Mouse (Mus musculus): ENCODE measurements around the gene Spns3. TPM values are rescaled to one million over a fixed set of nuclear protein-coding genes. Genes with fewer than 3 reads are reported as not detected.

Gene Spns3
- polyA plus RNA-seq, 1 experiment from 2014 or later = not detected

GRCm38 (mm10) chr11:72469217-72469616, 81.1 kb downstream of the Spns3 start:
- Histone ChIP-seq H3K9me3 (ENCODE audit: low read depth, low read length) (no peaks in the 10 kb centered on the region), H3K9ac (no peak overlapping the region), H3K4me1 (ENCODE audit: insufficient read depth) (peaks cover 55% of the 10 kb centered on the region), H3K4me3 (ENCODE audit: low read depth, low read length) (no peak overlapping the region), H3K4me2 (no peak overlapping the region), H3K27me3 (ENCODE audit: insufficient read depth, low read length) (no peaks in the 10 kb centered on the region), H3K27ac (ENCODE audit: low read depth) (peak overlapping the region; percentile 88), H3K36me3 (ENCODE audit: insufficient read depth) (no peaks in the 10 kb centered on the region)
- peak; percentile 73; the same call in 1 of the 2 replicates for ATAC-seq (ENCODE audit: insufficient read depth)
- 11% methylated on average over 5 of the region's 5 CpGs for WGBS
- TF ChIP-seq CTCF (IDR thresholded peaks at IDR 0.05; ENCODE audit: low read depth) = no peak
- peak; percentile 88 for DNase-seq

- Histone ChIP-seq H3K4me3 (ENCODE audit: low read depth, low read length) (no peak overlapping the region), H3K36me3 (ENCODE audit: insufficient read depth) (no peaks in the 10 kb centered on the region), H3K27me3 (ENCODE audit: insufficient read depth, low read length) (no peaks in the 10 kb centered on the region), H3K9ac (no peak overlapping the region), H3K9me3 (ENCODE audit: low read depth, low read length) (no peaks in the 10 kb centered on the region), H3K4me1 (ENCODE audit: insufficient read depth) (peaks cover 55% of the 10 kb centered on the region), H3K4me2 (no peak overlapping the region), H3K27ac (ENCODE audit: low read depth) (peak overlapping the region; percentile 88)
- ATAC-seq (ENCODE audit: insufficient read depth) (no peak), DNase-seq (no peak)
- TF ChIP-seq CTCF (IDR thresholded peaks at IDR 0.05; ENCODE audit: low read depth) = no peak
- 65% methylated on average over 5 of the region's 5 CpGs for WGBS
Measured at GRCm38 (mm10) chr11:72468525-72468924, 81.8 kb downstream of the Spns3 start.

GRCm38 (mm10) chr11:72466694-72467507, 83.4 kb downstream of the Spns3 start:
- WGBS = 6% methylated on average over 11 of the region's 11 CpGs
- no peak overlapping the region for H3K4me3 ChIP-seq (ENCODE audit: low read depth, low read length)
- DNase-seq (peak; percentile 71), ATAC-seq (ENCODE audit: insufficient read depth) (peak; percentile 54)
- H3K4me1 ChIP-seq (ENCODE audit: insufficient read depth) = peaks cover 43% of the 10 kb centered on the region
- H3K27me3 ChIP-seq (ENCODE audit: insufficient read depth, low read length) = no peaks in the 10 kb centered on the region
- H3K36me3 ChIP-seq (ENCODE audit: insufficient read depth) = no peaks in the 10 kb centered on the region
- peak overlapping the region; percentile 23; the same call in 1 of the 2 replicates for H3K4me2 ChIP-seq
- no peak overlapping the region for H3K9ac ChIP-seq
- H3K9me3 ChIP-seq (ENCODE audit: low read depth, low read length) = no peaks in the 10 kb centered on the region
- TF ChIP-seq CTCF (IDR thresholded peaks at IDR 0.05; ENCODE audit: low read depth) = no peak
- peak overlapping the region; percentile 88 for H3K27ac ChIP-seq (ENCODE audit: low read depth)

GRCm38 (mm10) chr11:72465978-72466693, 84.2 kb downstream of the Spns3 start:
- peaks cover 39% of the 10 kb centered on the region for H3K4me1 ChIP-seq (ENCODE audit: insufficient read depth)
- H3K36me3 ChIP-seq (ENCODE audit: insufficient read depth) = no peaks in the 10 kb centered on the region
- no peak for TF ChIP-seq CTCF (IDR thresholded peaks at IDR 0.05; ENCODE audit: low read depth)
- no peaks in the 10 kb centered on the region for H3K9me3 ChIP-seq (ENCODE audit: low read depth, low read length)
- H3K27ac ChIP-seq (ENCODE audit: low read depth) = peak overlapping the region; percentile 88
- H3K9ac ChIP-seq = no peak overlapping the region
- H3K4me2 ChIP-seq = peak overlapping the region; percentile 23; the same call in 1 of the 2 replicates
- WGBS = 37% methylated on average over 11 of the region's 11 CpGs
- peak; percentile 30 for DNase-seq
- no peak overlapping the region for H3K4me3 ChIP-seq (ENCODE audit: low read depth, low read length)
- H3K27me3 ChIP-seq (ENCODE audit: insufficient read depth, low read length) = no peaks in the 10 kb centered on the region
- no peak for ATAC-seq (ENCODE audit: insufficient read depth)

GRCm38 (mm10) chr11:72464821-72465220, 85.5 kb downstream of the Spns3 start:
- Histone ChIP-seq H3K4me1 (ENCODE audit: insufficient read depth) (peaks cover 36% of the 10 kb centered on the region), H3K9me3 (ENCODE audit: low read depth, low read length) (no peaks in the 10 kb centered on the region), H3K9ac (no peak overlapping the region), H3K27ac (ENCODE audit: low read depth) (no peak overlapping the region), H3K4me2 (no peak overlapping the region), H3K36me3 (ENCODE audit: insufficient read depth) (no peaks in the 10 kb centered on the region), H3K4me3 (ENCODE audit: low read depth, low read length) (no peak overlapping the region), H3K27me3 (ENCODE audit: insufficient read depth, low read length) (no peaks in the 10 kb centered on the region)
- WGBS = 66% methylated on average over 3 of the region's 3 CpGs
- DNase-seq (no peak), ATAC-seq (ENCODE audit: insufficient read depth) (no peak)
- TF ChIP-seq CTCF (IDR thresholded peaks at IDR 0.05; ENCODE audit: low read depth) = no peak

- Histone ChIP-seq H3K4me1 (ENCODE audit: insufficient read depth) (peaks cover 11% of the 10 kb centered on the region), H3K27me3 (ENCODE audit: insufficient read depth, low read length) (no peaks in the 10 kb centered on the region), H3K4me2 (no peak overlapping the region), H3K4me3 (ENCODE audit: low read depth, low read length) (no peak overlapping the region), H3K9ac (no peak overlapping the region), H3K9me3 (ENCODE audit: low read depth, low read length) (no peaks in the 10 kb centered on the region), H3K27ac (ENCODE audit: low read depth) (no peak overlapping the region), H3K36me3 (ENCODE audit: insufficient read depth) (no peaks in the 10 kb centered on the region)
- no peak for DNase-seq
- TF ChIP-seq CTCF (IDR thresholded peaks at IDR 0.05; ENCODE audit: low read depth) = no peak
- 23% methylated on average over 5 of the region's 5 CpGs for WGBS
- no peak for ATAC-seq (ENCODE audit: insufficient read depth)
Measured at GRCm38 (mm10) chr11:72461500-72461981, 88.8 kb downstream of the Spns3 start.

GRCm38 (mm10) chr11:72458502-72458901, 91.8 kb downstream of the Spns3 start:
- Histone ChIP-seq H3K27me3 (ENCODE audit: insufficient read depth, low read length) (no peaks in the 10 kb centered on the region), H3K27ac (ENCODE audit: low read depth) (peak overlapping the region; percentile 81)

More at GRCm38 (mm10) chr11:72458502-72458901, 91.8 kb downstream of the Spns3 start:
- no peak for ATAC-seq (ENCODE audit: insufficient read depth)
- whole genome bisulfite sequencing = 66% methylated on average over 3 of the region's 3 CpGs
- DNase-seq = no peak
- Histone ChIP-seq H3K9me3 (ENCODE audit: low read depth, low read length) (no peaks in the 10 kb centered on the region), H3K9ac (no peak overlapping the region), H3K4me1 (ENCODE audit: insufficient read depth) (no peaks in the 10 kb centered on the region), H3K4me3 (ENCODE audit: low read depth, low read length) (no peak overlapping the region), H3K36me3 (ENCODE audit: insufficient read depth) (no peaks in the 10 kb centered on the region), H3K4me2 (peak overlapping the region; percentile 15; the same call in 1 of the 2 replicates)
- TF ChIP-seq CTCF (IDR thresholded peaks at IDR 0.05; ENCODE audit: low read depth) = no peak
